Mouse (Mus musculus): ENCODE results near the gene Ppp1r8. TPM values are rescaled to one million over a fixed set of nuclear protein-coding genes. Genes with fewer than 3 reads are reported as not detected.

Gene Ppp1r8
- polyA plus RNA-seq, 1 experiment from 2014 or later, result 120 TPM

DNA sequence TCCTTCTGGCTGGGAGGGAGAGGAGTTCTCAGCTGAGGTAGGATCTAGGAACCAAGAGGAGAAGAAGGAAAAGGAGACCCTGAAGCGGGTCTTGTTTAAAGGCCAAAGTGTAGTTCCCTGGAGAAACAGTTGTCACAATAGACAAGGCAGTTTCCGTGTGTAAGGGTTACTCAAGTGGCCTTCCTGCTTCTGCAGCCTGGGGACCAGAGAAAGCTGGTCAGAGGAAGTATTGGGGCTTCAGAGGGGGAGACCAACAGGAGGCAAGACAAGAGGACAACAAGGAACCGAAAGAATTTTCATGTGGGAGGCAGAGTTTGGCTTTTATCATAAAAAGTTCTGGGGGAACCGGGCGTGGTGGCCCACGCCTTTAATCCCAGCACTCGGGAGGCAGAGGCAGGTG lies 26.6 kb downstream of the Ppp1r8 start:
- WGBS, result 77% methylated on average over 7 of the region's 7 CpGs
- no peak for ATAC-seq
- H3K4me3 ChIP-seq (ENCODE audit: low read depth, low read length), result no peak overlapping the region

DNA sequence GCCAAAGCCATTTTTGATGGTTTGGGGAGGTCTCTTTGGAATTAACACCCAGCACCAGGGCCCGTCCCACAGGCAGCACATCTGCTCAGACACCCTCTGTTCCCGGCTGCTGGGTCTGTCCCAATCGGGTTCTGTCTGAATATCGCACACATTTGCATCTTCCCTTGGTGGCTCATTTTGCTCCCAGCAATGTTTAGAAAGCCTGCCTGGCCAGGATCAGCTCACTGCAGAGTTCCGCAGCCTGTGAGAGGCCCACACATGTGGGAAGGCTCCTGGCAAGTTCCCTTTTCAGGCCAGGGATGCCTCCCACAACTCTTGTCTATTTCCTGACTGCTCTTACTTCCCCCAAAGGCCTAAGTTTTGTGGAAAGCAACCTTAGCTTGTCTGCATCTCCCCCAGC lies 33.3 kb downstream of the Ppp1r8 start:
- no peak overlapping the region for H3K4me2 ChIP-seq (ENCODE audit: low read length)
- ATAC-seq (no peak), DNase-seq (ENCODE audit: low spot score) (no peak)
- no peak overlapping the region for H3K4me3 ChIP-seq (ENCODE audit: low read depth, low read length)
- no peaks in the 10 kb centered on the region for H3K9me3 ChIP-seq (replicated peaks; ENCODE audit: control insufficient read depth, low read length)
- H3K36me3 ChIP-seq (ENCODE audit: control insufficient read depth, insufficient read depth, low read length), result no peaks in the 10 kb centered on the region
- whole genome bisulfite sequencing, result 86% methylated on average over 5 of the region's 5 CpGs
- no peaks in the 10 kb centered on the region for H3K27me3 ChIP-seq (replicated peaks; ENCODE audit: control insufficient read depth, insufficient read depth, low read length)
- no peaks in the 10 kb centered on the region for H3K4me1 ChIP-seq (ENCODE audit: control insufficient read depth, insufficient read depth, low read length)
- H3K9ac ChIP-seq (ENCODE audit: low read length), result no peak overlapping the region
- H3K27ac ChIP-seq (ENCODE audit: low read depth, low read length), result no peak overlapping the region

More for the DNA sequence above, 26.6 kb downstream of the Ppp1r8 start:
- H3K27ac ChIP-seq (ENCODE audit: low read depth, low read length), result no peak overlapping the region
- H3K9ac ChIP-seq (ENCODE audit: low read length), result no peak overlapping the region
- no peak for DNase-seq (ENCODE audit: low spot score)
- H3K27me3 ChIP-seq (replicated peaks; ENCODE audit: control insufficient read depth, insufficient read depth, low read length), result no peaks in the 10 kb centered on the region
- peaks cover 6% of the 10 kb centered on the region; the same call in 1 of the 2 replicates for H3K9me3 ChIP-seq (replicated peaks; ENCODE audit: control insufficient read depth, low read length)
- H3K4me2 ChIP-seq (ENCODE audit: low read length), result no peak overlapping the region
- no peaks in the 10 kb centered on the region for H3K36me3 ChIP-seq (ENCODE audit: control insufficient read depth, insufficient read depth, low read length)
- H3K4me1 ChIP-seq (ENCODE audit: control insufficient read depth, insufficient read depth, low read length), result no peaks in the 10 kb centered on the region

DNA sequence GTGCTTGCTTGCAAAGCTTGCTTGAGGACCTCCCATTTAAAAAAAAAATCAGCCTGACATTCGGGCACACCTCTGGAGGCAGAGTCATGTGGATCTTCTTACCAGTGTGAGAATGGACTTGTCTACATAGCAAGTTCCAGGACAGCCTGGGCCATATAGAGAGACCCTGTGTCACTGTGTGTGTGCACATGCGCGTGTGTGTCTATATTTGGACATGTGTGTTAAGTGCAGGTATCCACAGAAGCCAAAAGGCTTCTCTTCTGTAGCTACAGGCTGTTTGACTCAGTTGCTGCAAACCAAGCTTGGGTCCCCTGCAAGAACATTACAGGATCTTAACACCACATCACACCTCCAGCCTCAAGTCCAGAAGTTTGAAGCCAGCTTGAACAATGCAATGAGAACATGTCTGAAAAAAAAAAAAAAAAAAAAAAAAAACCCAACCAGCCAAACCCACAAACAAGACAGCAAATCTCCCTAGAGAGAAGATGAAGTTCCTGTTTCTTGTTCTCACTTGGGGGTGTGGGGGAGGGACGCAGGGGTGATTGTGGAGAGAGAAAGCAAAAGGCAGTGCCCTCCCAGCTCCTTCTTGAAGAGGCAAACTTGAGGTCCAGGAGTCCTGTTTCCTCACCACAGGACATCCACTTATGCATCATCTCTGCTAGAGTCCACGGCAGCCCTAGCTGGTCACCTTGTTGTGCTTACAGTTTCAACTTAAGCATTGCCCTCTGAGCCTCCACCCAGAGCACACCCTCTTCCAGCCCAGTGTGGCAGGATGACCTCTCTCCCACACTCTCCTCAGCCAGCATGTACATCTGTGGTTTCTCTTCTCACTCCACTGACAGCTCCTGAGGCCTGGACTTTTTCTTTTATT lies 35.0 kb downstream of the Ppp1r8 start:
- no peaks in the 10 kb centered on the region for H3K4me1 ChIP-seq (ENCODE audit: control insufficient read depth, insufficient read depth, low read length)
- DNase-seq (ENCODE audit: low spot score), result no peak
- no peaks in the 10 kb centered on the region for H3K36me3 ChIP-seq (ENCODE audit: control insufficient read depth, insufficient read depth, low read length)
- ATAC-seq, result no peak
- H3K27me3 ChIP-seq (replicated peaks; ENCODE audit: control insufficient read depth, insufficient read depth, low read length), result no peaks in the 10 kb centered on the region
- no peak overlapping the region for H3K4me2 ChIP-seq (ENCODE audit: low read length)
- H3K9ac ChIP-seq (ENCODE audit: low read length), result no peak overlapping the region
- H3K9me3 ChIP-seq (replicated peaks; ENCODE audit: control insufficient read depth, low read length), result no peaks in the 10 kb centered on the region
- no peak overlapping the region for H3K4me3 ChIP-seq (ENCODE audit: low read depth, low read length)
- H3K27ac ChIP-seq (ENCODE audit: low read depth, low read length), result no peak overlapping the region
- 72% methylated on average over 5 of the region's 5 CpGs for WGBS

DNA sequence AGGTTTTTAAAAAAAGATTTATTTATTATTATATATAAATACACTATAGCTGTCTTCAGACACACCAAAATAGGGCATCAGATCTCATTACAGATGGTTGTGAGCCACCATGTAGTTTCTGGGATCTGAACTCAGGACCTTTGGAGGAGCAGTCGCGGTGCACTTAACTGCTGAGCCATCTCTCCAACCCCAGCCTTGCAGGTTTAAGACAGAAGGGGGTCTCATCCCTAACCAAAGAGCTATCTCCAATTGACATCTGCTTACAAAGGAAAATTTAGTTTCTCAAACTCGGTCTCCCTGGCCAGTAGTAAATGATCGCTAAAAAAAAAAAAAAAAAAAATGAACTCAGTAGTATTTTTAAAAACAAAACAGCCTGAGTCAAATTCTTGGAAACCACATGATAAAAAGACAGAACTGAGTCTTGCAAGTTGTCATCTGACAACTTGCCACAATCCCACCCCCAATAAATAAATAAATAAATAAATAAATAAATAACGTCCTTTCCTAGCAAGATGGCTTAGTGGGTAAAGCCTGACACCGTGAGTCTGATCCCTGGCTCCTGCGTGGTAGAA lies 36.3 kb downstream of the Ppp1r8 start:
- no peaks in the 10 kb centered on the region for H3K36me3 ChIP-seq (ENCODE audit: control insufficient read depth, insufficient read depth, low read length)
- H3K27ac ChIP-seq (ENCODE audit: low read depth, low read length), result no peak overlapping the region
- DNase-seq (ENCODE audit: low spot score) (no peak), ATAC-seq (no peak)
- H3K4me3 ChIP-seq (ENCODE audit: low read depth, low read length), result no peak overlapping the region
- no peaks in the 10 kb centered on the region for H3K27me3 ChIP-seq (replicated peaks; ENCODE audit: control insufficient read depth, insufficient read depth, low read length)
- H3K4me1 ChIP-seq (ENCODE audit: control insufficient read depth, insufficient read depth, low read length), result no peaks in the 10 kb centered on the region
- WGBS, result 94% methylated on average over 7 of the region's 7 CpGs
- no peak overlapping the region for H3K9ac ChIP-seq (ENCODE audit: low read length)
- H3K9me3 ChIP-seq (replicated peaks; ENCODE audit: control insufficient read depth, low read length), result no peaks in the 10 kb centered on the region
- H3K4me2 ChIP-seq (ENCODE audit: low read length), result no peak overlapping the region

DNA sequence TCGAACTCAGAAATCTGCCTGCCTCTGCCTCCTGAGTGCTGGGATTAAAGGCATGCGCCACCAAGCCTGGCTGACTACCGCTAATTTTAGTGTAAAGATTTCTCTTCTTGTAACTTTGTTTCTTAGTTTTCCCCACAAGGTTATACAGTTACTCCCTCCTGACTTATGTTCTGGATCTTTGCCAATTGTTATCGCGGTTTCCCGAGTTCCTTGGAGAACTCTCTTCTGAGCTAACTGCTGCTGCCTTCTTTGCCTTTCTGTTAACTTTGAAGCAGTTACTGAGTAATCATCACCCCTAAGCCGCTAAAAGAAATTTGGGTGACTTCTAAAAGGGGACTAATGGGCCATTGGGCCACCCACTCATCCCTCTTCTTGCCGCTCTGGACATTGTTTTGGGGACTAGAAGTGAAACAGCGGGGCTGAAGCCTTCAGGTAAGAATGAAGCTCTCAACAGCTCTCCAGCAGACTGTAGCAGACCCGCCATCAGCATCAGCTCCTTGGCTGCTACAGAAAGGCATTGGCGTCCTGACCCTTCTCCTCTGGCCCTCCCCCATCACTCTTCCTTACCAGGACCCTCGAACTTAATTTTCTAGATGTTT lies 37.3 kb downstream of the Ppp1r8 start:
- ATAC-seq (no peak), DNase-seq (ENCODE audit: low spot score) (peak; percentile 4)
- H3K4me1 ChIP-seq (ENCODE audit: control insufficient read depth, insufficient read depth, low read length), result no peaks in the 10 kb centered on the region
- H3K36me3 ChIP-seq (ENCODE audit: control insufficient read depth, insufficient read depth, low read length), result no peaks in the 10 kb centered on the region
- H3K27me3 ChIP-seq (replicated peaks; ENCODE audit: control insufficient read depth, insufficient read depth, low read length), result no peaks in the 10 kb centered on the region
- no peak overlapping the region for H3K4me3 ChIP-seq (ENCODE audit: low read depth, low read length)
- no peak overlapping the region for H3K9ac ChIP-seq (ENCODE audit: low read length)
- no peak overlapping the region for H3K27ac ChIP-seq (ENCODE audit: low read depth, low read length)
- H3K9me3 ChIP-seq (replicated peaks; ENCODE audit: control insufficient read depth, low read length), result no peaks in the 10 kb centered on the region
- WGBS, result 87% methylated on average over 12 of the region's 12 CpGs
- no peak overlapping the region for H3K4me2 ChIP-seq (ENCODE audit: low read length)

DNA sequence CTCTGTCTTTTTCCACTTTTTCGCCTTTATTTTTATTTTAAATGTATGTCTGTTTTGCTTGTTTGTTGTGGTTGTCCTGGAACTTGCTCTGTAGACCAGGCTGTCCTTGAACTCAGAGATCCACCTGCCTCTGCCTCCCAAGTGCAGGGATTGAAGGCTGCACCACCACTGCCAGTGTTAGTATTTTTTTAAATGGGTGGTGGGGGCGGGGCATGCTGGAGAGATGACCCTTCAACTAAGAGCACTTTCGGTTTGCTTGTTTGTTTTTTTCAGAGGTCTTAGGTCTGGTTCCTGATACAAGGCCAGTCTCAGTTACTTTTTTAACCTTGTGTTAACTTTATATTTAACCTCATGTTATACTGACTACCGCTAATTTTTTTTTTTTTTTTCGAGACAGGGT lies 37.8 kb downstream of the Ppp1r8 start:
- no peaks in the 10 kb centered on the region for H3K9me3 ChIP-seq (replicated peaks; ENCODE audit: control insufficient read depth, low read length)
- WGBS, result 86% methylated on average over 5 of the region's 5 CpGs
- H3K4me3 ChIP-seq (ENCODE audit: low read depth, low read length), result no peak overlapping the region
- DNase-seq (ENCODE audit: low spot score), result no peak
- no peak for ATAC-seq
- H3K36me3 ChIP-seq (ENCODE audit: control insufficient read depth, insufficient read depth, low read length), result no peaks in the 10 kb centered on the region
- no peak overlapping the region for H3K9ac ChIP-seq (ENCODE audit: low read length)
- H3K4me1 ChIP-seq (ENCODE audit: control insufficient read depth, insufficient read depth, low read length), result no peaks in the 10 kb centered on the region
- H3K27me3 ChIP-seq (replicated peaks; ENCODE audit: control insufficient read depth, insufficient read depth, low read length), result no peaks in the 10 kb centered on the region
- no peak overlapping the region for H3K27ac ChIP-seq (ENCODE audit: low read depth, low read length)
- no peak overlapping the region for H3K4me2 ChIP-seq (ENCODE audit: low read length)

DNA sequence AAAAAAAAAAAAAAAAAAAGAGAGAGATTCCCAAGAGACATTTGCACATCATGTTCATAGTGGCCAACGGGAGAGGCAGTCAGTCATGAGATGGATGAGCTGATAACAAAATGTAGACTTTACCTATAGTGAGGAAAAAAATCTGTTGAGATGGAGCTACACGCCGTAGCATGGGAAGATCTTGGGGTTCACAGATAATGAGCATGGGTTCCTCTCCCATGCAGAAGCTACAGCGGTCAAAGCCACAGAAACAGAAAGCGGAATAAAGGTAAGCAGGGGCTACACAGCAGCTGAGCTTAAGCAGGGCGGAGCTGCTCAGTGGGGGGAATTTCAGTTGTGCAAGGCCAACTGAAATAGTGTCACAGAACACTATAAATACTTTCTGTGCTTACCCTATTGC lies 38.6 kb downstream of the Ppp1r8 start:
- no peak overlapping the region for H3K9ac ChIP-seq (ENCODE audit: low read length)
- H3K27me3 ChIP-seq (replicated peaks; ENCODE audit: control insufficient read depth, insufficient read depth, low read length), result no peaks in the 10 kb centered on the region
- H3K4me3 ChIP-seq (ENCODE audit: low read depth, low read length), result no peak overlapping the region
- no peak overlapping the region for H3K4me2 ChIP-seq (ENCODE audit: low read length)
- DNase-seq (ENCODE audit: low spot score) (no peak), ATAC-seq (no peak)
- H3K9me3 ChIP-seq (replicated peaks; ENCODE audit: control insufficient read depth, low read length), result no peaks in the 10 kb centered on the region
- WGBS, result 94% methylated on average over 6 of the region's 6 CpGs
- no peaks in the 10 kb centered on the region for H3K4me1 ChIP-seq (ENCODE audit: control insufficient read depth, insufficient read depth, low read length)
- no peak overlapping the region for H3K27ac ChIP-seq (ENCODE audit: low read depth, low read length)
- no peaks in the 10 kb centered on the region for H3K36me3 ChIP-seq (ENCODE audit: control insufficient read depth, insufficient read depth, low read length)

DNA sequence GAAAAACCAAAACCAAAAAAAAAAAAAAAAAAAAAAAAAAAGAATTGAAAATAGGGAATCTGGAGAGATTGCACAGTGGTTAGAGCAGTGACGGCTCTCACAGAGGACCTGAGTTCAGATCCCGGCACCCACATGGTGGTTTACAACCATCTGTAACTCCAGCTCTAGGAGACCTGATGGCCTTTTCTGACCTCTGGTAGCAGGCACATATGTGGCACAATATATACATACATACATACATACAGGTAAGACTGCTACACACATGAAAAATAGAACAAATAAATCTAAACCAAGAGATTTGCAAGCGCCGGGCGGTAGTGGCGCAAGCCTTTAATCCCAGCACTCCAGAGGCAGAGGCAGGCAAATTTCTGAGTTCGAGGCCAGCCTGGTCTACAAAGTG lies 39.1 kb downstream of the Ppp1r8 start:
- DNase-seq (ENCODE audit: low spot score) (no peak), ATAC-seq (no peak)
- H3K4me1 ChIP-seq (ENCODE audit: control insufficient read depth, insufficient read depth, low read length), result no peaks in the 10 kb centered on the region
- H3K9me3 ChIP-seq (replicated peaks; ENCODE audit: control insufficient read depth, low read length), result no peaks in the 10 kb centered on the region
- H3K27ac ChIP-seq (ENCODE audit: low read depth, low read length), result no peak overlapping the region
- H3K9ac ChIP-seq (ENCODE audit: low read length), result no peak overlapping the region
- H3K4me2 ChIP-seq (ENCODE audit: low read length), result no peak overlapping the region
- WGBS, result 97% methylated on average over 7 of the region's 7 CpGs
- no peak overlapping the region for H3K4me3 ChIP-seq (ENCODE audit: low read depth, low read length)
- H3K36me3 ChIP-seq (ENCODE audit: control insufficient read depth, insufficient read depth, low read length), result no peaks in the 10 kb centered on the region
- H3K27me3 ChIP-seq (replicated peaks; ENCODE audit: control insufficient read depth, insufficient read depth, low read length), result no peaks in the 10 kb centered on the region

DNA sequence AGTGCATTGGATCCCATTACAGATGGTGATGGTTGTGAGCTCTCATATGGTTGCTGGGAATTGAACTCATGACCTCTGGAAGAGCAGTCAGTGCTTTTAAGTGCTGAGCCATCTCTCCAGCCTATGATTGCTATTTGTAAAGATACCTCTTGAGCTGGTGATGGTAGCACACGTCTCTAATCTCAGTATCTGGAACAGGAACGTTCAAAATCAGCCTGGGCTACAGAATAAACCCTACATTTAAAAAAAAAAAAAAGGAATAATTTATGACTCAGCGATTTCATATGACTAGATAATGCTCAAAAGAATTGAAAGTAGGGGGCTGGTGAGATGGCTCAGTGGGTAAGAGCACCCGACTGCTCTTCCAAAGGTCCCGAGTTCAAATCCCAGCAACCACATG lies 39.8 kb downstream of the Ppp1r8 start:
- ATAC-seq (no peak), DNase-seq (ENCODE audit: low spot score) (no peak)
- no peak overlapping the region for H3K27ac ChIP-seq (ENCODE audit: low read depth, low read length)
- WGBS, result 92% methylated on average over 5 of the region's 5 CpGs
- no peaks in the 10 kb centered on the region for H3K4me1 ChIP-seq (ENCODE audit: control insufficient read depth, insufficient read depth, low read length)
- H3K4me2 ChIP-seq (ENCODE audit: low read length), result no peak overlapping the region
- H3K27me3 ChIP-seq (replicated peaks; ENCODE audit: control insufficient read depth, insufficient read depth, low read length), result no peaks in the 10 kb centered on the region
- no peak overlapping the region for H3K4me3 ChIP-seq (ENCODE audit: low read depth, low read length)
- no peaks in the 10 kb centered on the region for H3K9me3 ChIP-seq (replicated peaks; ENCODE audit: control insufficient read depth, low read length)
- H3K9ac ChIP-seq (ENCODE audit: low read length), result no peak overlapping the region
- H3K36me3 ChIP-seq (ENCODE audit: control insufficient read depth, insufficient read depth, low read length), result no peaks in the 10 kb centered on the region
